Mouse (Mus musculus) heart, postnatal 25 days (tissue): ENCODE measurements around the gene Il27. TPM values are rescaled to one million over a fixed set of nuclear protein-coding genes. Genes with fewer than 3 reads are reported as not detected.
A peak's percentile ranks its signal among the peaks of the same experiment; 100 is the strongest.

ENCODE experiments used
- DNase-seq: peaks from one replicate; pipeline ENCODE4 v3.0.0; 2022; ENCODE audit warnings: low spot score
- intact Hi-C: fragments of 180-260 bp; cut with DNase I; formaldehyde crosslinking; loops from one replicate; pipeline ENCODE4 v1.15.1; 2025
- total RNA-seq, 2 experiments: library from RNA; stranded (reverse); gene quantifications; 2 replicates each; pipeline ENCODE4 v1.2.3; 2021

Gene Il27
- total RNA-seq, 2 experiments from 2014 or later = not detected

DNA sequence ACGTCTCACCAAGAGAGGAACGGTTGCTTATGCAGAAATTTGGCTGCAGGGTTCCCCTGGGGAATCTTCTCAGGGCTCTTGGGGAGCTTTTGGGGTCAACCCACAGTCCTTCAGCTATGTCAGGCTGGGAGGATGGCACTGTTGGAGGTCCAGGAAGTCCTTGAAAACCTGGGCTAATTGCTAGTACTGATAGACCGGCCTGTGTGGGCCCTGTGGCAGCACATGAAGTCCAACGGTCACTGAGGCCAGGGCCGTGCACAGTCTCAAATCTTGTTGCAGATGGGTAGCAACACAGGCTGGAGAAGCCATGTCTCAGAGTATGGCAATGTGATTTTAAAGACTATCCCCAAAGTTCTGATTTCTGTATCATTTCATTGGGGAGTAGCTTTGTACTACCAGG, 13.1 kb upstream of the Il27 start:
- intact Hi-C loops = no loop called here
- DNase-seq = no peak

DNA sequence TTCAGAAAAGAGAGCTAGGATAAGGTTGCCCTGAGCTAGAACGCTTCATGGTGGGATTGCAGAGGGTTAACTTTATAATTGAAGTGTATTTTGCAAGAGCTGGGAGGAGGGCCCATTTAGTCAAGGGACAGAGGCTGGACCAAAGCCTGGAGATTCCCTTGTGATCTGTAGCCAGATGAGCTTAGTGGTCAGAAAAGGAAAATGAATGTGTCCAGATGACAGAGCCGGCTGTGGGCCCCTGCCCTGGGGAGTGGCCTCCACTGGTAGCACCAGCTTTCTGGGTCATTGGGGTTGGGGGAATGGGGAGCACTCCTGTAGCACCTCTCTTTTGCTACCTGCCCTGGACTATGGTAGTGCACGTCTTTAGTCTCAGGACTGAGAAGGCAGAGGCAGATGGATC, 12.3 kb upstream of the Il27 start:
- intact Hi-C loops = no loop called here
- DNase-seq = peak; percentile 43

DNA sequence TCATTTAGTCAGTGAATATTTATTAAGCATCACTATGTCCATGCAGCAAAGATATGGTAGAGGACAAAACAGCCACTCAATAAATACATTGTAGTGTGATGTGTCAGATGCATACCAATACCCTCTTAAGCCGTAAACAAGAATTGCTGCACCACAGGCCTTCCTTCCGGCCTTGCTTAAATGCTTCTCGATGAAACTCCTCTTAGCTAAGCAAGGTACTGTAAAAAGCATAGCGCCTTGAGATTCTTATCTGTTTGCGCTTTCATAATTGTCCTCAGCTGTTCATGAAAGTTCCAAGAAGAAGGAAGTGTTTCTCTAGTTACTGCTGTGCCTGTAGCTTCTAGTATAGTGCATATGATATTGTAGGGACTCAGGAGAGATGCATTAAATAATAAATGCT, 11.9 kb upstream of the Il27 start:
- DNase-seq = no peak
- intact Hi-C loops = no loop called here

DNA sequence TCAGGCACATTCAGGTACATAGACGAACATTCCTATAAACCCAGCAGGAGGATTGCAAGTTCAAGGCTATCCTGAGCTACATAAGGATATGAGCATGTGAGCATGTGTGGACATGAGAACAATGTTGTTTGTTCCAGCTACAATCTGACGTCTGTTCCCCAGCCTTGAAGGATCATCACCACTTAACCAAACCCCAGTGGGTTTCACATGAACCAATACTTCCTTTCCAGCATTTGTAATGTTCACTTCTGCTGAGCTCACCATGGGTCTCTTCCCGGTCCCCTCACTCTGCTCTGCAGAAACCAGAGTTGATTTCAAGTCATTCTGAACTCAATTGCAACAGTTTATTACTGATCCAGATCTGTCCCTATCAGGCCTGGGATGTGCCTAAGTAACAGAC, 7.9 kb upstream of the Il27 start:
- intact Hi-C loops = no loop called here
- no peak for DNase-seq

DNA sequence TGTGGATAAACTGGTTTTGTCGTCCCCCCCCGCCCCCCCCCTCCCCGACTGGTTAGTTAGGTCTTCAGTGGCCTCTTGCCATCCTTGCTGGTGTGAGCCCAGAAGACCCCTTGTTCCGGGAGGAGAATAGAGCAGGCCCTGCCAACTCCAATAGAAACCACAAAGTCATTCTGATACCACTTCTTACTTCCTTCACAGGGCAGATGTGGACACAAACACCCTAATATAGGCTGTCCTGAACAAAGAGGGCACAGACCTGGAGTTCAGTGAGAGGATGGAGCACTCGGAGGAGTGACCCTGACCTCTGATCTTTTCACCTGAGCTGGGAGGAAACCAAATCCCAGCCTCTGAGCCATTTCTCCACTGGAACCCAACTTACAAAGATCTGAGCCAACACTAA, 7.2 kb upstream of the Il27 start:
- intact Hi-C loops = no loop called here
- no peak for DNase-seq

DNA sequence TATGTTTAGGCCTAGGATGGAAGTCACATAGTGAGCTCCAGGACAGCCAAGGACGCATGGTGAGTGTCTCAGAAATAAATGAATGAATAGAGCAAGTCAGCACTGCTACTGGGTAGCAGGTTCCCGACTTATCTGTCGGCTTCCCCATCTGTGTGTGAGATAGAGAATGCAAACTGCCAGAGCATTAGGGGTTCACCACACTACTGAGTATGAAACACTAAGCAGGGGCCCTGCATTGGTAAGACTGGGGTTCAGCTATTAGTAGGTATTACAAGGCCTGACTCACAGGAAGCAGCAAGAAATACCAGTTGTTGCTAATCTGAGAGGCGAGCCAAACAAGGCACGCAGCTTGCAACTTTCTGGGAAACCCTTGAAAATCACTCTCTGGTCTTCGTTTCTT, 4.2 kb upstream of the Il27 start:
- DNase-seq = no peak
- intact Hi-C loops = no loop called here

DNA sequence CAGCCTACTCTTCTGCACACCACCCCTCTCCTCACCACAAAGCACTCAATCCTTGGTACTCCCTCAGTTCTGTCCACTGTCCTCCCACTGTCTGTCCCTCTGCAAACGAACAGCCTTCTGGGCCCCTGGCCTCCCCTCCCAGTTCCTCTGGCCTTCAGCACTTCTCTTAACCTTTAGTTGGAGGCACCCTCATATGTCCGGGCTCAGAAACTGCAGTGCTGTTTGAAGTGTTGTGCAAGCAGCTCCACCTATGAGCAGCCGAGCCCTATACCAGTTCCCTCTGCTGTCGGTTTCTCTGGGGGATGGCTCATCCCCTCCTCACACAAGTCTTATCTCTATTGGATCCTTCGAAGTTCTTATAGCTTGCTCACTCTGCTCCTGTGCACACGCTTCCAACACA, 1.7 kb upstream of the Il27 start:
- intact Hi-C loops = no loop called here
- DNase-seq = no peak

DNA sequence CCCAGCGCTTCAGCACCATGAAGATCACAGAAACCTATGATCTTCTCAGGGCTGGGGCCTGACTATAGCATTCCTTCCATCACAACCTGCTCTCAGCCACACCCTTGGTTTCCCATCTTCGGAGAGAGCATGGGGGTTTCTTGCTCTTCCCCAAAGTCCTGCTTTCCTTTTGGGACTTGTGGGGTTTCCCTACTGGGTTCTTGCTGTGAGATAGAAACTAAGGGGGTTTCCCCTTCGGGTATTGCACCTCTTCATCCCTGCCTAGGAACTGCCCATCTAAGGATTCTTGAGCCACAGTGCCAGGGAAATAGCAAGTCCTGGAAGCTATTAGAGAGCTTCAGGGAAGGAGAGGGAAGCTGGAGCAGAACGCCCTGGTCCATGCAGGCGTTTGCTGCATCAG, 1.1 kb upstream of the Il27 start:
- intact Hi-C loops = no loop called here
- DNase-seq = no peak

DNA sequence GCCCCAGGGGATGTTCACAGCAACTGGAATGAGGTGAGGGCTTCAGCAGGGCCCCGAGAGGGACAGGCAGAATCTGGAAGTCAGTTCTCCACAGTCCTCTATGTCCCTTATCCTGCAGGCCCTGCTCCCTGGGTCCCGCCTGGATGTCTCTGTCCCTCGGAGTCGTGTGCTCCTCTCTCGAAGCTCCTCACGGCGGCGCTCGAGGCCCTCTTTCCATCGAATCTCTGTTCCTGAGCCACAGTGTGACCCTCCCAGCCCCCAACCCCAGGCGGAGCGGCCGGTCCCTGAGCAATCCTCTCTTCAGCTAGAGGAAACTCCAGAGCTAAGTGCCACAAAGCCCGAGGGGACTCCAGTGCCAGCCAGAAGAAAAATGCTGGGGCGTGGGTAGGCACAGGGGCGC, 7.0 kb downstream of the Il27 start:
- intact Hi-C loops = loop anchor here (2.0 kb wide), 1 partner anchor 49 kb away; no protein-coding TSS in a partner anchor
- DNase-seq = no peak

DNA sequence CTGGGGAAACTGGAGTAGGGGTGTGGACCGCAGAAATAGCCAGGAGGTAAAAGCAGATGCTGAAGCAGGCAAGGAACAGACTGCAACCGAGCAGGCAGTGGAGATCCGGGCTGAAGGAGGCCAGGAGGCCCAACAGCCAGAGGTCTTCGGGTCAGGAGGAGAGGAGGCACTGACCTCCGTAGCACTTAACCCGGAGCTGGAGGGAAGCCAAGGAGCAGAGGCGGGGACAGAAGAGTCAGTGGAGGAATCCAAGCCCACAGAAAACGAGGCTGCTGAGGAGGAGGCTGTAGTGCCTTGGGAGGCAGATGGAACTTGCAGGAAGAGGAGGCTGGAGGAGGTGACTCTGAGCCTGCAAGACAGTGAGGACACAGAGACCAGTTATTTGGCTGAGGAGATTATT, 7.9 kb downstream of the Il27 start:
- intact Hi-C loops = loop anchor here (2.0 kb wide), 1 partner anchor 50 kb away; no protein-coding TSS in a partner anchor
- DNase-seq = no peak

DNA sequence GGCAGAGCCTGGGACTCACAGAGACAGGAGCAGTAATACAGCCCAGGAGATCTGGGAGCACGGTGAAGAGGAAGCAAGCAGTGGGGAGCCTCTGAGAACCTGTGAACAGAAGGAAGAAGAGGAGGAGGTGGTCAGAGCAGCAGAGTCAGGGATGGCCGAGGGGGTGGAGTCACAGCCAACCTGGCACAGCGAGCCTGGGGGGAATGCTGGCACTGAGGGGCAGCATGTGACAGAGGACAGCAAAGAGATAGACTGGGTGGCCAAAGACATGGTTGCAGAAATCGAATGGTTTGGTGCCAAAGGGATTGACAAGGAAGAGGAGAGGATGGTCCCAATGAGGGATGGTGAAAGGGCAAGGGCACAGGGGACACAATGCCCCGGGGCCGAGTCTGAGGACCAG, 9.0 kb downstream of the Il27 start, which contains the start of gene Cln3:
TSS of gene Cln3 (minus strand) at position 101 of the 400 bp plus-strand sequence.
- DNase-seq = no peak
- intact Hi-C loops = loop anchor here (2.0 kb wide), 1 partner anchor 51 kb away; no protein-coding TSS in a partner anchor

DNA sequence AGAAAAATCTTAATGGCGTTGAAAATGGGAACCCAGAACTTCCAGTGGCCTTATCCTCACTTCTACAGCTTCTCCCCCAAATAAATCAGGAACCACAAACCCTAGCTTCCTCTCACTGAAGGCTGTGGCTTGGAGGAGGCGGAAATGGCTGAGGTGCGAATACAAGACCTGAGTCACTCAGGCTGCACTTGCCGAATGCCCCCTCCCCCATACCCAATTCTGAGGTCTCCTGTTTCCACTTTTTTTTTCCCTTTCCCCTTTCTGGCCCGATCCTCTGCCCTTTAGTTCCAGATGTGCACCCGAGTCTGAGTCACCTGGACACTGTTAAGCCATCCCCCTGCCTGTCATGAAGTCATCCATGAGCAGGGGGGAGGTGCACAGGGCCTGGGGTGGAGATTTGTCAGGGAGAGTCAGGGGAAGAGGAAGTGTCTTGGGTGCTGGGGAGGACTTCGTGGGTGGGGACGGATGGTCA, 10.2 kb downstream of the Il27 start, which contains the start of gene Apobr:
TSS of gene Apobr (plus strand) at position 437 of the 472 bp plus-strand sequence.
- intact Hi-C loops = no loop called here
- no peak for DNase-seq

DNA sequence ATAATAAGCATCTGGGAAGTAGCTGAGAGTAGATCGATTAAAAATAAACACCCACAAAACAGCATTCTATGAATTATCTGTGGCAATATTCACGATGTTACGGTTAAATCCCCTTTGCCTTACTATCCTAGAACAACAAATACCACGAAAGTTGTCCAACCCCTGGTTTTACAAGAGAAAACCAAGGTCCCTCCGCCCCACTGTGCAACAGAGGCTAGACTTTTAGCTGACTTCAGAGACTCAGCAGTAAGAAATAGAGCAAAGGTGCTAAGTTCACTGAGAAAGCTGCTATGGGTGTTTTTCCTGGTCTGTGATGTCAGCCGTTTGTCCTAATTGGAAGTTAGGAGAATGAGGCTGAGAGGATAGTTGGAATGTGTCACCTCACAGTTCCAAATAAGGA, 11.0 kb downstream of the Il27 start:
- DNase-seq = no peak
- intact Hi-C loops = no loop called here

DNA sequence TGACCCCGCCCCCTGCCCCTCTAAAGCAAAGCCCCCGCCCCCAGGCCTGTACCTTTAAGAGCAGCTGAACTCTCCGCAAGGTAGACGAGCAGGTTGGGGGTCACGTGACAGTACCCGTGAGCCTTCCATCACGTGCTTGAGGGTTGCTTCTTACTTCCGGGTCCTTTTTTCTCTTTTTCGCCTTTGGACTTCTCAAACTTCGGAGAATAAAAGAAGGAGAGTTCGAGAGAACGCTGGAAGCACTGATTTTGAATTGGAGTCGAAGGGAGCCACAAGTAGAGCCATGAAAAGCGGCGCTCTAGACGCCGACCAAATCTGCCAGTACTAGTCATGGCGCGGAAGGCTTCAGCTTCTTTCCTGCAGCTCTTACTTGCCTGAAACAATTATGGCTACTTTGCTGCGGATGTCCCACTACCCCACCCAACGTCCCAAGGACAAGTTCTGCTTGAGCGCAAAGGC, 11.5 kb downstream of the Il27 start:
- intact Hi-C loops = no loop called here
- peak; percentile 72 for DNase-seq

DNA sequence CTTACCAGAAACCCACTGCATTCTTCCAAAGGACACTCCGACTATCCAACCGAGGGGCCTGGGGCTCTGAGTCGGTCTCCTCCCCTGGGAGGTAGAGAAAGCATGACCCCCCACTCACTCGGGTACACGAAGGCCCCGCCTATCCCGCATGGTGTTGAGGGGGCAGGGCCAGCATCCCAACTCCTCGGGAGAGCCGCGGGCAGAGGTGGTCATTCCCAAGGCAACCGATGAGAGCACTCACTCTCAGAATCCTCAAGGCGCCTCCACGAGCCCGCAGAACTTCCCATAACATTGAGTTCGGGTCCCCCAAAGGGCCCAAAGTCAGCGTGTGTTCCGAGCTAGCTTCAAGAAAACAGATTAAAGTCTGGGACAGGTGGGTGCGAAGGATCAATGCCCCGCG, 12.0 kb downstream of the Il27 start:
- intact Hi-C loops = no loop called here
- DNase-seq = no peak

DNA sequence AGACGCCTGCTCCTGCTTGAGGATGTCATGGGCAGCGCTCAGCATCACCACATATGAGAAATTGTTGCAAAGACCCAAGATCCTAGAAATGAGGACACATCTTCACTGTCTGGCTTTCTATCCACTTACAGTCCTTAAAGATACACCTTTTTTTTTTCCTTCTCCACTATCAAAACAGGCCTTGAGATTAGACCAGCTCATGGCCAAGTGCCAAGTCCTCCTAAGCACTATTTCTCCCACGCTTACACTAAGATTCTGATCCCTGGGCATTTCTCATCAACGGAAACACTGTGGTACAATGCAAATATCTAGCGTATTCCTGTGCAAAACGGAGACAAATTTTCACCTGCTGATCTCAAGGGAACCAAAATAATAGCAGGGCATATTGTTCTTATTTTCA, 13.1 kb downstream of the Il27 start:
- intact Hi-C loops = no loop called here
- DNase-seq = no peak

DNA sequence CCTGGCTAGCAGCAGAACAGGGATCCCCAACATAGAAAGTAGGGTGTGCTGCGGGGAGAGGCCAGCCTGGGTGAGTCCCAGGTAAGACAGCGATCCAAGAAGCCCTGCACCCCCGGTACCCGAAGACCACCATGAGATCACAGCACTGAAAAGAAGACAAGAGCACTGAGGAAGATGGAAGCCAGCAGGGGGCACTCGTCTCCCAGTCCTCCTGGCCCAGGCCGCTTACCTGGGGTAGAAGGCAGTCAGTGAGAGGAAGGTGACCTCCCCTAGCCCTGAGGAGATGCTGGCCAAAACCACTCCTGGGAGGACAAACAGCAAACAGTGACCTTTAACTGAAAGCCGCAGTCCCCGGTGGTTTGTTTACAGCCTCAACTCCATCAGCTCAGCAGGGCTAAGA, 15.6 kb downstream of the Il27 start:
- no peak for DNase-seq
- intact Hi-C loops = loop anchor here (2.0 kb wide), 2 partner anchors 58 to 122 kb away; no protein-coding TSS in a partner anchor

DNA sequence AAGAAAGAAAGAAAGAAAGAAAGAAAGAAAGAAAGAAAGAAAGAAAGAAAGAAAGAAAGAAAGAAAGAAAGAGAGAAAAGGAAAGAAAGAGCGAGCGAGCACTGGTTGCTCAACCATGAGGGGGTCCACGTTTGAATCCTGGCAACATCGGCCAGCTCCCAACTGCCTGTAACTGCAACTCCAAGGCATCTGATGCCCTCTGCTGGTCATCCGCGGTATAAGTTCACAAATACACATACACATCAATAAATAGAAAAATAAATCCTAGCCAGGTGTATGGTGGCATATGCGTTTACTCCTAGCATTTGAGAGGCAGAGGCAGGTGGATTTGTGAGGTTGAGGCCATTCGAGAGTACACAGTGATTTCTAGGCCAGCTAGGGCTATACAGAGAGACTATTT, 17.8 kb downstream of the Il27 start:
- intact Hi-C loops = no loop called here
- no peak for DNase-seq

DNA sequence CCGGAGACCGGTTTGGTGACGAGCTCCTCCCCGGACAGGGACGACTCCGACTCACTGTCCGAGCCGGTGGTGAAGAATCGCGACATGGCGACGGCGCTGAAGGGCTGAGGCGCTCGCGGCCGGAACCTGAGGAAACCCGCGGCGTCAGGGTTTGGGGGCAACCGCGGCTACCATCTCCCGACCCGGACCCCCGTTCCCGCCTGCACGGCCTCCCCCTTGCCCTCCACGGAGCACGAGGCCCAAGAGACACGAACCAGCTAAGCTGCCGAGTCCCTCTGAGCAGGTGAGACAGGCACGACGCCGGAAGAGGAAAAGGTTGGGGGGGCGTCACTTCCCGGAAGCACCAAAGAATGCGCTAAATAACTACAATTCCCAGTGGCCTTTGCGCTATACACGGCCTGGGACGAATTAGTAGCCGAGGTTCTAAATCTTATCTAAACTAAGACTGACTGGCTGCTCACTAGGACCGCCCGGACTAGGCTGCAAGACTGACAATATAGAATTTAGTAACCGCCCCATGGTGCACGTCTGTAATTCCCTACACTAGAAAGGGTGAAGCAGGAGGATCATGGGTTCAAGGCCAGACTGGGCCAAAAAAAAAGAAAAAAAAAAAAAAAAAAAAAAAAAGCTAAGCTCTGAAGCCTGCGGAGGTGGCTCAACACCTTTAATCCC, 28.5 kb downstream of the Il27 start, which contains the start of gene Eif3c:
TSS of gene Eif3c (minus strand) at position 318 of the 672 bp plus-strand sequence.
- intact Hi-C loops = no loop called here

DNA sequence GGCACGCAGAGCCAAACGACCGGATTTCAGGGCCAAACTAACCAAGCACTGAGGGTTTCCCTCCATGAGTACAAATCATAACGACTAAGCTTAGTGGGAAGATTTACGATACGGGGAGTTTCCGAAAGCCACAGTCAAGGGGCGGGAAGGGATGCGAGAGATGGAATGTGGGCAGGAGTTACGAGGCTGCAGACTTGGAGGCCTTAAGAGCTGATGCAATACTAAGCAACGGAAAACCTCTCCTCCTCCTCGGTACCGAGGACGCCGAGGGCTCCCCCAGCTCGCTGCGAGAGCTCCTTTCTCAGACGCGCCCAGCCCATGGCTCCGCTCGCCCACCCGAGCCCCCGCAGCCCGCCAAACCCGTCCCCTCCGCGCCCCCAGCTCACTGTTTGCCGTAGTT, 29.0 kb downstream of the Il27 start:
- no peak for DNase-seq
- intact Hi-C loops = no loop called here

More for the DNA sequence above, 28.5 kb downstream of the Il27 start, which contains the start of gene Eif3c:
- DNase-seq = peak; percentile 74

DNA sequence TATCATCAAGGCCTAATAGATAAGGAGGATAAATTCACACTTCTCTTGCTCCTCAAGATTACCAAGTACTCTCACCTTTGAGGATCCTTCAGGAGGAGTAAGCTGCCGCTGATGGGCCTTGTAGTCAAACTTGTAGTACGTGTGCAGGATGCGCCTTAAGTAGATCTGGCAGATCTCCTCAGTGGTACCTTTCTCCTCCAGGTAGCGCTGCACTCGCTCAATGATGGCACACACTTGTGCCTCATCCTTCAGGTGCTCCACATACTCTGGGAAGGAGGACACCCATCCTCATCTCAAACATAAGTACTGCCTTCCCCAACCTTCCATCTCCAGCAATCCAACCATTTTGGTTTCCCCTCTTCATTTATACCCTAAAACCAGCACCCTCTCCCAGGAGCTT, 38.1 kb downstream of the Il27 start:
- intact Hi-C loops = no loop called here

DNA sequence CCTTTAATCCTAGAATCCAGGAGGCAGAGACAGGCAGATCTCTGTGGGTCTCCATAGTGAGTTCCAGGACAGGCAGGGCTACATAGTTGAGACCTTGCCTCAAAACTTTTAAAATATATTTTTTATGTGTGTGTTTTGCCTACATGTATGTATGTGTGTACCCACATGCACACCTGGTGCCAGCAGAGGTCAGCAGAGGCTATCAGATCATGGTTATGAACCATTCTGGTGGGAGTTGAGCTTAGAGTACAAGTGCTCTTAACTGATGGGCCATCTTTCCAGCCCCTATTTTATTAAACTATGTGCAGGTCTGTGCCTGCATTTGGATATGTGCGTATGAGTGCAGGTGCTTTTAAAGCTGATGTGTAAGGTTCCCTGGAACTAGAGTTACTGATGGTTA, 39.9 kb downstream of the Il27 start:
- intact Hi-C loops = no loop called here
- no peak for DNase-seq

More for the DNA sequence above, 38.1 kb downstream of the Il27 start:
- no peak for DNase-seq
